Mouse (Mus musculus): ENCODE data around the gene Kcnma1. TPM values are rescaled to one million over a fixed set of nuclear protein-coding genes. Genes with fewer than 3 reads are reported as not detected.

The Kcnma1 gene
- polyA plus RNA-seq, 1 experiment from 2014 or later = 0.04 TPM

DNA sequence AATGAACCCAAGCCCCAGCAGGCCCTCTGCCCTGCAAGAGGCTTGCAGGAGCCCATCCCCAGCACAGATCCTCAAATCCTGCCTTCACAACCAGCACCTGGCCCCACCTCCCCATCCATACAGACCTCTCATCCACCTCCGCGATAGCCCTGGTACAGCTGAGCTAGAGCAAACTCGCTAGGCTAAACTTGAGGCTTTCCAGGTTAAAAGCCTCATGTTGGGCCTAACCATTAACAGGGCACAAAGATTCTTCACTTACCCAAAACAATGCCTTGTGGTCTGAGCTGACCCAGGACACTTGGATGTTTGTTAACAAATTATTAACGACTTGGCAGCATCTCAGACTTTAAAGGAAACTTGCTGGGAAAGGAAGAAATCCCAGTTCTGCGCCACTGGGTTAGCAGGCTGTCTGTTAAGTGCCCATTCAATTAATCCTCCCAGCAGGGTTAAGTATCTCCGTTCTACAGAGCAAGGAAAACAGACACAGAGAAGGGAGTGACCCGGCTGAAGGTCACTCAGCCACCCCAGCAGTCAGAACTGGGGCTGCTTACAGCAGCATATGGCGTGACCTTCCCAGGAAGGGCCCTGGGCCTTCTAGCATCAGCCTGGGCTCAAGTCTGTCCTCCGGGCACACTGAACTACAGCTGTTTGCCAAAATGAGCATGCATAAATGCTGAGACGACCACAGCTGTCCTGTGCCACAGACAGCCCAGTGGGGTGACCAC, 178.7 kb downstream of the Kcnma1 start:
- Histone ChIP-seq H3K4me1 (ENCODE audit: insufficient read depth) (no peaks in the 10 kb centered on the region), H3K4me3 (ENCODE audit: low read depth, low read length) (no peak overlapping the region), H3K27ac (ENCODE audit: low read depth) (no peak overlapping the region), H3K9me3 (ENCODE audit: low read length) (no peaks in the 10 kb centered on the region), H3K9ac (replicated peaks) (no peak overlapping the region), H3K36me3 (replicated peaks; ENCODE audit: insufficient read depth, low read length) (no peaks in the 10 kb centered on the region), H3K27me3 (ENCODE audit: insufficient read depth, low read length) (no peaks in the 10 kb centered on the region), H3K4me2 (ENCODE audit: low read depth, low read length) (no peak overlapping the region)
- no peak for DNase-seq
- WGBS (ENCODE audit: insufficient replicate concordance) = 50% methylated on average over 10 of the region's 10 CpGs
- no peak for ATAC-seq
- TF ChIP-seq EP300 (IDR thresholded peaks at IDR 0.05; ENCODE audit: low read depth) (no peak), CTCF (IDR thresholded peaks at IDR 0.05; ENCODE audit: low read depth) (no peak)

DNA sequence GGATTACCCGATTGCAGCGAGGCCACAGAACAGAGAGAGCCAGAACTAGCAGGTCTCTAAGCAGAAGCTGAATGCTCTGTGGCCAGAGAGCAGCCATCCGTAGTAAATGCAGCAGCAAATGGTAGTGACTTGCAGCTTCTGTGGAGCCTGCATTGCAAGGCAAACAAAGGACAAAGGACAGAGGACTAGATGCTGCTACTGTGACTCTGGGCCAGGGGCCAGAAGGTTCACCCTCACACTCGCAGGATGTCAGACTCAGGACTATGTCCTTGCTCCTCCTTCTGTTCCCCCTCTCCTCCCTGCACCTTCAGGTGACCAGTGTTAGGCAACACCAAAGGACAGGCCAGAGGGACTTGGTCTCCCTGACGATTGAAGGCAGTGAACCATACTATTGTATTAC, 183.0 kb downstream of the Kcnma1 start:
- no peak overlapping the region for H3K4me3 ChIP-seq (ENCODE audit: low read depth, low read length)
- no peaks in the 10 kb centered on the region for H3K27me3 ChIP-seq (ENCODE audit: insufficient read depth, low read length)
- H3K9ac ChIP-seq (replicated peaks) = no peak overlapping the region
- no peak overlapping the region for H3K4me2 ChIP-seq (ENCODE audit: low read depth, low read length)
- no peak for DNase-seq
- 62% methylated on average over 5 of the region's 5 CpGs for WGBS (ENCODE audit: insufficient replicate concordance)
- no peak for TF ChIP-seq EP300 (IDR thresholded peaks at IDR 0.05; ENCODE audit: low read depth)
- no peak for TF ChIP-seq CTCF (IDR thresholded peaks at IDR 0.05; ENCODE audit: low read depth)
- H3K4me1 ChIP-seq (ENCODE audit: insufficient read depth) = no peaks in the 10 kb centered on the region
- ATAC-seq = no peak
- no peak overlapping the region for H3K27ac ChIP-seq (ENCODE audit: low read depth)
- H3K36me3 ChIP-seq (replicated peaks; ENCODE audit: insufficient read depth, low read length) = no peaks in the 10 kb centered on the region
- H3K9me3 ChIP-seq (ENCODE audit: low read length) = no peaks in the 10 kb centered on the region

DNA sequence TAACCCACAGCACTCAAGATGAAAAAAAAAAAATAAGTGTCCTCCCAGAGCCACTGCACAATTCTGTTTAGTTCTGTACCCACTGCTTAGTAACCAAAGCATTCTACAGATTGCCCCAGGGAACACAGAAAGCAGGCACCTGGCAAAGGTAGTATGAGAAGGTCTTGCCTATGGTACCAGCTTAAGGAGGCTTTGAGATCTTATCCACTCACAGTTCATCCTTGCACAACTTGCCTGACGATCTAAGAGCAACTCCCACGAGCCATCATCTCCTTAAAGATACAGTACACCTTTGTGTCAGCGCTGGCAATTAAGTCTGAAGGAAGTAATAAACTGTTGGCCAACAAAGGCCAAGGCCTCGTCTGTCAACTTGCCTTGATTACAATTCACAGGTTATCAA, 184.0 kb downstream of the Kcnma1 start:
- WGBS (ENCODE audit: insufficient replicate concordance) = 38% methylated on average over 4 of the region's 4 CpGs
- ATAC-seq (no peak), DNase-seq (no peak)
- Histone ChIP-seq H3K4me2 (ENCODE audit: low read depth, low read length) (no peak overlapping the region), H3K9me3 (ENCODE audit: low read length) (no peaks in the 10 kb centered on the region), H3K36me3 (replicated peaks; ENCODE audit: insufficient read depth, low read length) (no peaks in the 10 kb centered on the region), H3K9ac (replicated peaks) (no peak overlapping the region), H3K4me1 (ENCODE audit: insufficient read depth) (no peaks in the 10 kb centered on the region), H3K27me3 (ENCODE audit: insufficient read depth, low read length) (no peaks in the 10 kb centered on the region), H3K4me3 (ENCODE audit: low read depth, low read length) (no peak overlapping the region), H3K27ac (ENCODE audit: low read depth) (no peak overlapping the region)
- TF ChIP-seq CTCF (IDR thresholded peaks at IDR 0.05; ENCODE audit: low read depth) = no peak

DNA sequence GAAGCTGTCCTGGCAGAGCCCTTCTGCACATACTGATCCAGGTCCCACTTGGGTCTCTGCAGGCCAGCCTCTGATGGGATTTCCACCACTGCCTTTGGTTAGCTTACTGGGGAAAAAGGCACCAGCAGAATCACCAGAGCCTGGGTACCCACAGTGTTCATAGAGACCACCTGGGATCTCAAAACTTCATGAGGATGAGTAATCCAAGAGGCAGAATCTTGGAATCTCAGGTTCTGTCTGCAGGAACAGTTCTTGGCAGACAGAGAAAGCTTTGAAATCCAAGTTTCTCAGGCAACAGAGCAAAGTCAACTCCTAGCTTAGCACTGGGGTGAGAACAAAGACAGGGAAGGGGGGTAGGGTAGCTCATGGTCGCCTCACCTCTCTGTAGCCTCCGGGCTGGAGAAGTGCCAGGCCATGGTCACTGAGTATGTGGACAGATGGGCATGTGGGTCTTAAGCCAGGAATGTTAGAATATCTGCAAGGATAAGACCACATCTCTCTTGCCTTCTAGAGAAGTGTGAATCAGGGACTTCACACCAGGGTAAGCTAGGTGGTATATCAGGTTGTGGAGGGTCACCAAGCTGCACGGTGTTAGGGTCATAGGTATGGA, 185.5 kb downstream of the Kcnma1 start:
- 70% methylated on average over 3 of the region's 3 CpGs for WGBS (ENCODE audit: insufficient replicate concordance)
- Histone ChIP-seq H3K27me3 (ENCODE audit: insufficient read depth, low read length) (no peaks in the 10 kb centered on the region), H3K36me3 (replicated peaks; ENCODE audit: insufficient read depth, low read length) (no peaks in the 10 kb centered on the region), H3K4me1 (ENCODE audit: insufficient read depth) (no peaks in the 10 kb centered on the region), H3K4me2 (ENCODE audit: low read depth, low read length) (no peak overlapping the region), H3K9ac (replicated peaks) (no peak overlapping the region), H3K9me3 (ENCODE audit: low read length) (no peaks in the 10 kb centered on the region), H3K27ac (ENCODE audit: low read depth) (no peak overlapping the region), H3K4me3 (ENCODE audit: low read depth, low read length) (no peak overlapping the region)
- TF ChIP-seq EP300 (IDR thresholded peaks at IDR 0.05; ENCODE audit: low read depth) (no peak), CTCF (IDR thresholded peaks at IDR 0.05; ENCODE audit: low read depth) (no peak)
- DNase-seq (no peak), ATAC-seq (no peak)

DNA sequence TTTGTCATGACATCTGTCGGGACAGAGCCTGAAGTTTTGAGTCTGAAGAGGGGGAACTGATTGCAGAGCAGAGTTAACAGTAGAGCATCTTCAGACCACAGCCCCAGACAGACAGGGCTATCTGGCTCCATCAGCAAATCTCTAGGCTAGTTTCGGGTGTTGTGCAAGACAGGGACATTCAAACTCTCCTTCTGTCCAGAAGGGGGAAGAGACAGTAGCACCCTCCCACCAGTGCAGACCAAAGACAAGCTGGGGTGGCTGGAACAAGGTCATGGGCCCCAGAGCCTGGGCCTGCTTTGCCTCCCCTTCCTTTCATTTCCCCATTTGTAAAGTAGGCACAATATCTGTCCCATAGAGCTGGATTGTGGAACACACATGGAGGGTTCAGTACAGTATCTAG, 189.4 kb downstream of the Kcnma1 start:
- H3K9ac ChIP-seq (replicated peaks) = no peak overlapping the region
- H3K4me1 ChIP-seq (ENCODE audit: insufficient read depth) = no peaks in the 10 kb centered on the region
- no peak overlapping the region for H3K4me2 ChIP-seq (ENCODE audit: low read depth, low read length)
- ATAC-seq = no peak
- TF ChIP-seq EP300 (IDR thresholded peaks at IDR 0.05; ENCODE audit: low read depth) = no peak
- no peak for TF ChIP-seq CTCF (IDR thresholded peaks at IDR 0.05; ENCODE audit: low read depth)
- no peaks in the 10 kb centered on the region for H3K36me3 ChIP-seq (replicated peaks; ENCODE audit: insufficient read depth, low read length)
- H3K27me3 ChIP-seq (ENCODE audit: insufficient read depth, low read length) = no peaks in the 10 kb centered on the region
- 64% methylated on average over 2 of the region's 2 CpGs for whole genome bisulfite sequencing (ENCODE audit: insufficient replicate concordance)
- no peak overlapping the region for H3K27ac ChIP-seq (ENCODE audit: low read depth)
- no peak overlapping the region for H3K4me3 ChIP-seq (ENCODE audit: low read depth, low read length)
- no peaks in the 10 kb centered on the region for H3K9me3 ChIP-seq (ENCODE audit: low read length)
- DNase-seq = no peak

DNA sequence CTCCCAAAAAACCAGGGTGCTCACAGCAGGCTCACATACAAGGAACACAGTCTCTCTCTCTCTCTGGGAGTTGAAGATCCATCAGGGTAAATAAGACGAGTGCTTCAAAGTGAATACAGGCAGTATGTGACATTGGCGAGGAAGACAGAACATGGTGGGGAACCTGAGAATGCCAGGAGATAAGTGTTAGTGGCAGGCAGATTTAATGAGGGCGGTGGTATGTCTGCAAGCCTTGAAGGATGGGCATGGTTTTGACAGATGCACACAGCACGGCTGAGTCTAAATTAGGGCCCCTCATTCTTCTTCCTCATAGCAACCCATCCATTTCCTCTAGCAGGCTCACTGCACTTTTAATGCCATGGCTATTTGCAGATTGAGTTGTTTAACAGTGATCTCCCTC, 190.0 kb downstream of the Kcnma1 start:
- DNase-seq = no peak
- H3K9me3 ChIP-seq (ENCODE audit: low read length) = no peaks in the 10 kb centered on the region
- H3K9ac ChIP-seq (replicated peaks) = no peak overlapping the region
- H3K36me3 ChIP-seq (replicated peaks; ENCODE audit: insufficient read depth, low read length) = no peaks in the 10 kb centered on the region
- no peaks in the 10 kb centered on the region for H3K27me3 ChIP-seq (ENCODE audit: insufficient read depth, low read length)
- 50% methylated on average over 4 of the region's 4 CpGs for WGBS (ENCODE audit: insufficient replicate concordance)
- TF ChIP-seq EP300 (IDR thresholded peaks at IDR 0.05; ENCODE audit: low read depth) = no peak
- TF ChIP-seq CTCF (IDR thresholded peaks at IDR 0.05; ENCODE audit: low read depth) = no peak
- H3K4me2 ChIP-seq (ENCODE audit: low read depth, low read length) = no peak overlapping the region
- H3K27ac ChIP-seq (ENCODE audit: low read depth) = no peak overlapping the region
- no peak overlapping the region for H3K4me3 ChIP-seq (ENCODE audit: low read depth, low read length)
- H3K4me1 ChIP-seq (ENCODE audit: insufficient read depth) = no peaks in the 10 kb centered on the region
- ATAC-seq = no peak
